Mouse (Mus musculus): ENCODE data around the gene 1700040F15Rik. TPM values are rescaled to one million over a fixed set of nuclear protein-coding genes. Genes with fewer than 3 reads are reported as not detected.
"Not testable (repeated sequence)": the region's sequence is repeated elsewhere in the genome, so short reads cannot be mapped to it uniquely, and the experiment has no call there.

1700040F15Rik gene
- total RNA-seq (2021): not detected
- long read RNA-seq, experiment 1: 0 reads
- long read RNA-seq, experiment 2: 0 reads

GRCm38 (mm10) chrY:61101947-61102346, at the start of gene 1700040F15Rik:
Gene 1700040F15Rik (plus strand): TSS chrY:61102247.
- DNase-seq; intact Hi-C loops (cut with DNase I): not testable (repeated sequence)

All from gastrocnemius, postnatal 36 days (tissue).